Mouse (Mus musculus) heart, postnatal 0 days (tissue): ENCODE data around the gene Gpr176. TPM values are rescaled to one million over a fixed set of nuclear protein-coding genes. Genes with fewer than 3 reads are reported as not detected.
A peak's percentile ranks its signal among the peaks of the same experiment; 100 is the strongest.

ENCODE experiments used
- ATAC-seq: fragments of 200-750 bp; cut with Nextera tagmentation; 2 replicates; pipeline ENCODE4 v1.8.0; 2017; ENCODE audit warnings: low read depth, moderate number of reproducible peaks, moderate library complexity; ENCODE audit not compliant: insufficient read depth
- DNase-seq: peaks from one replicate; pipeline ENCODE4 v3.0.0-alpha.2; 2016; ENCODE audit warnings: low spot score
- H3K27ac ChIP-seq: fragments of 300-500 bp; sonication (generic); 2 replicates; pipeline ENCODE4 v1.5.1; 2014; ENCODE audit warnings: low read depth, mild to moderate bottlenecking
- H3K27me3 ChIP-seq: fragments of 300-500 bp; sonication (generic); 2 replicates; pipeline ENCODE4 v1.6.1; 2014; ENCODE audit warnings: low read length, mixed read lengths; ENCODE audit not compliant: control insufficient read depth, insufficient read depth
- H3K36me3 ChIP-seq: fragments of 300-500 bp; sonication (generic); replicated peaks from 2 replicates; pipeline ENCODE4 v1.6.1; 2014; ENCODE audit warnings: low read length, mixed read lengths; ENCODE audit not compliant: control insufficient read depth, insufficient read depth
- H3K4me1 ChIP-seq: fragments of 300-500 bp; sonication (generic); 2 replicates; pipeline ENCODE4 v1.6.1; 2014; ENCODE audit warnings: antibody characterized with exemption; ENCODE audit not compliant: control insufficient read depth, insufficient read depth
- H3K4me2 ChIP-seq: fragments of 300-500 bp; sonication (generic); 2 replicates; pipeline ENCODE4 v1.6.1; 2014; ENCODE audit warnings: low read depth, mild to moderate bottlenecking, low read length, moderate library complexity
- H3K4me3 ChIP-seq: fragments of 300-500 bp; sonication (generic); 2 replicates; pipeline ENCODE4 v1.5.1; 2014; ENCODE audit warnings: low read depth, low read length
- H3K9ac ChIP-seq: fragments of 300-500 bp; sonication (generic); replicated peaks from 2 replicates; pipeline ENCODE4 v1.6.1; 2014; ENCODE audit warnings: low read depth, low read length, mixed read lengths
- H3K9me3 ChIP-seq: fragments of 300-500 bp; sonication (generic); replicated peaks from 2 replicates; pipeline ENCODE4 v1.6.1; 2016; ENCODE audit warnings: low read length; ENCODE audit not compliant: control insufficient read depth
- CTCF ChIP-seq: IDR thresholded peaks from 2 replicates; pipeline ENCODE4 v1.5.1; 2016; ENCODE audit warnings: antibody characterized with exemption, control low read depth, low read depth
- EP300 ChIP-seq: IDR thresholded peaks from 2 replicates; pipeline ENCODE4 v1.6.1; 2016; ENCODE audit warnings: antibody characterized with exemption, low read depth
- WGBS: fragments of 180-500 bp; shearing (Covaris S2); extraction: QIAGEN DNeasy Blood & Tissue Kit; methylation state at CpG from one replicate; pipeline ENCODE4 v1.1.7; 2014; 5-methylcytosine and 5-hydroxymethylcytosine counted together
- polyA plus RNA-seq: library from polyadenylated mRNA; unstranded; fragments of >200 nt; fragmentation: Nextera tagmentation; extraction: Ambion mirVana; gene quantifications from 2 replicates; pipeline ENCODE4 v1.2.1, GENCODE M21; 2015
- total RNA-seq: library from RNA; depleted of rRNA; stranded (reverse); fragments of >200 nt; gene quantifications from 2 replicates; pipeline ENCODE4 v1.2.3, GENCODE M21; 2014; ENCODE audit warnings: low replicate concordance

Gpr176 gene
- total and polyA plus RNA-seq, 2 experiments from 2014 or later = 0.27 to 0.31 TPM

DNA sequence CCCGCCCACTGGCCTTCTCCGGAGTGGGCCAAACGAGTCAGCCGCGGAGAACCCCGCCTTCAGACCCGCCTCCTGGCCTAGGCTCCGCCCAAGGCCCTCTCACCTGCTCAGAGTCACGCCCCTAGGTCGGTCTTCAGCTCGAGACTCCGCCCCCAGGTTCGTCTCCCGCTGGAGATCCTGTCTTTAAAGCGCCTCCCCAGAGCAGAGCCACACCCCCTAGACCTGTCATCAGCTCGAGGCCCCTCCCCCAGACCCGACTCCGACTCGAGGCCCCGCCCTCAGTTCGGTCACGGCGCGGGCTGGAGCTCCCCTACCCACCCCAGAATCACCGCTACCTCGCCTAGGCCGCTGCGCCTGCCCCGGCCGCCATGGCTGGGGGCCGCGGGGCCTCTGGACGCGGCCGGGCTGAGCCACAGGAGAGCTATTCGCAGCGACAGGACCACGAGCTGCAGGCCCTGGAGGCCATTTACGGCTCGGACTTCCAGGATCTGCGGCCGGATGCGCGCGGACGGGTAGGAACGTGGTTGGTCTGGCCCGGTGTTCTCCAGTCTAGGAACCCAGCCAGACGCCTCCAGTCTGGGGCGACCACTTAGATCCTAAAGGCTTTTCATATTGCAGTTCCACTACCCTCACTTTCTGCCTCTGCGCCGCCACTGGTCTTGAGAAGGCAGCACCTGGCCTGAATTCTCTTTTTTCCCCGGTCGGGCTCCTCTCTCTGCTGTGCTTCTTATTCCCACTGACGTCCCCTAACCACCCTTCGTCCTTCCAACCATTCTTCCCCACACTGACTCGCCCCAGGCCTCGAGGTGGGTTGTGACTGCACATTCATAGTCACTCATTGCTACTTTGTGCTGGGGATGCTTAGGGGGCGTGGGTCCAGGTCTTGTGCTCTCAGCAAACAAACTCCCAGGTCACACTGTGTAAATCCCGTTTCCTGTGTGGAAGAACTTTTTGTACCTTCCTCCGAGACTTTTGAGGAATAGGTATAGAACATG lies 15.4 kb upstream of the Gpr176 start, which contains the start of gene Eif2ak4:
Gene Eif2ak4, plus strand, starts transcription at position 278 of the 995 bp plus-strand sequence.
- H3K9ac ChIP-seq = peak within 1 kb of the TSS; percentile 80
- under 1% methylated on average over 61 of the region's 61 CpGs for WGBS
- H3K4me1 ChIP-seq = peaks cover 20% of the 10 kb centered on the region; the same call in 1 of the 2 replicates
- 0 out of 2 replicates have a peak, but pooled peaks have one; percentile 5 for TF ChIP-seq CTCF
- TF ChIP-seq EP300 = no peak
- H3K4me2 ChIP-seq = peak within 1 kb of the TSS; percentile 64
- peak; percentile 98 for DNase-seq
- H3K4me3 ChIP-seq = peak within 1 kb of the TSS; percentile 84
- H3K27me3 ChIP-seq = no peaks in the 10 kb centered on the region
- peak; percentile 97 for ATAC-seq
- no peaks in the 10 kb centered on the region for H3K9me3 ChIP-seq
- H3K36me3 ChIP-seq = no peaks in the 10 kb centered on the region
- peak within 1 kb of the TSS; percentile 94 for H3K27ac ChIP-seq

DNA sequence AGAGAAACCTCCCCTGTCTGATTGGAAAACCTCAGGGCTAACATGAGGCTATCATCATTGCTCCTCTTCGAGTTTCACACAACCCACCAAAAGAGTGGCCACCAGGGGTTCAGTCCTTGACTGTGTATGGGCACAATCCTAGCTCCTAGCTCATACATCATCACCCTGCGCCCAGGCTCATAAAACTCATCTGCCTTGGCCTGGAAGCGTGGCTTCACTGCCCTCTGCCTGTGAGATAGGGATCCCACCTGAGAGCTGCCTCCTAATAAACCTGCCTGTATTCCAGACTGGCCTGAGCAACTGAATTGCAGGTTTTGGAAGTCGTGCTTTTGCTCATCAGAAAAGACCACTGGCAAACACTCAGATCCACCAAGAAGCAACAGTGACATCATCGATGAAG lies 10.2 kb upstream of the Gpr176 start:
- H3K36me3 ChIP-seq = no peaks in the 10 kb centered on the region
- 64% methylated on average over 5 of the region's 5 CpGs for WGBS
- no peaks in the 10 kb centered on the region for H3K27me3 ChIP-seq
- no peak overlapping the region for H3K9ac ChIP-seq
- TF ChIP-seq EP300 (no peak), CTCF (peak; percentile 8; the same call in 1 of the 2 replicates)
- ATAC-seq (no peak), DNase-seq (no peak)
- H3K27ac ChIP-seq = no peak overlapping the region
- H3K9me3 ChIP-seq = no peaks in the 10 kb centered on the region
- H3K4me2 ChIP-seq = no peak overlapping the region
- 0 out of 2 replicates have a peak, but pooled peaks cover 3% of the 10 kb centered on the region for H3K4me1 ChIP-seq
- H3K4me3 ChIP-seq = no peak overlapping the region

DNA sequence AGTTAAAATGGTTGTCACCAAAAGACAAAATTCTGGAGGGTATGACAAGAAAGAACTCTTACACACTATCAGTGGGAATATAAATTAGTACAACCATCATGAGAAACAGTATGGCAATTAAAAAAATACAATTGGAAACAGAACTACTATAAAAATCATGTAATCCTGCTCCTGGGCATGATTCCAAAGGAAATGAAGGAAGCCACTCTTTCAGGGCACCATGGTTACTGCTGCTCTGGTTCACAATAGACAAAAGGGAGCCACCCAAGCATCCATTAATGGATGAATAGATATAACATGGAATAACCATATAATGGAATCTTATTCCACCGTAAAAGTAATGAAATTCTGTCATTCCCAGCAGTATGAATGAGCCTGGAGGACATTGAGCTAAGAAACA lies 6.5 kb upstream of the Gpr176 start:
- H3K36me3 ChIP-seq = no peaks in the 10 kb centered on the region
- H3K4me1 ChIP-seq = no peaks in the 10 kb centered on the region
- no peak for DNase-seq
- H3K4me3 ChIP-seq = no peak overlapping the region
- no peaks in the 10 kb centered on the region for H3K9me3 ChIP-seq
- TF ChIP-seq CTCF (no peak), EP300 (no peak)
- no peaks in the 10 kb centered on the region; the same call in 1 of the 2 replicates for H3K27me3 ChIP-seq
- H3K27ac ChIP-seq = no peak overlapping the region
- H3K4me2 ChIP-seq = no peak overlapping the region
- no peak for ATAC-seq
- 46% methylated on average over 1 of the region's 1 CpGs for WGBS
- H3K9ac ChIP-seq = no peak overlapping the region

DNA sequence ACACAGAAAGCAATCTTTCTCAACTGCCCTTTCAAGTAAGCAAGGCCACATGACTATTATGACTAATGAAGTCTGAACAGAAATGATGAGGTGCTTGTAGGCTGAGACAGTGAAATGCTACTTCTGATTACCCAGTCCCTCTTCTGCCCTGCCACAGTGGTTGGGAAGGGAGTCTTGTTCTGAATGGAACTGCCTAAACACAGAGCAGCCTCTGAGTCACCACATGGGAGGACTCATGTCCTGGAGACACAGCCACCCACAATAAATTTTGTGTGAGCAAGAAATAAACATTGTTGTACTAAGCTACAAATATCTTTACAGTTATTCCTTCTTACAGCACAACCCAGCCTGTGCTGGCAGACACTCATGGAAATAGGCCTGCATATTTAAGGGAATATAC lies 2.7 kb upstream of the Gpr176 start:
- DNase-seq (no peak), ATAC-seq (no peak)
- no peak overlapping the region for H3K4me2 ChIP-seq
- peaks cover 30% of the 10 kb centered on the region for H3K27me3 ChIP-seq
- TF ChIP-seq CTCF (no peak), EP300 (no peak)
- no peaks in the 10 kb centered on the region for H3K36me3 ChIP-seq
- H3K4me1 ChIP-seq = peaks cover 17% of the 10 kb centered on the region
- H3K27ac ChIP-seq = no peak overlapping the region
- H3K4me3 ChIP-seq = no peak overlapping the region
- no peak overlapping the region for H3K9ac ChIP-seq
- no peaks in the 10 kb centered on the region for H3K9me3 ChIP-seq

DNA sequence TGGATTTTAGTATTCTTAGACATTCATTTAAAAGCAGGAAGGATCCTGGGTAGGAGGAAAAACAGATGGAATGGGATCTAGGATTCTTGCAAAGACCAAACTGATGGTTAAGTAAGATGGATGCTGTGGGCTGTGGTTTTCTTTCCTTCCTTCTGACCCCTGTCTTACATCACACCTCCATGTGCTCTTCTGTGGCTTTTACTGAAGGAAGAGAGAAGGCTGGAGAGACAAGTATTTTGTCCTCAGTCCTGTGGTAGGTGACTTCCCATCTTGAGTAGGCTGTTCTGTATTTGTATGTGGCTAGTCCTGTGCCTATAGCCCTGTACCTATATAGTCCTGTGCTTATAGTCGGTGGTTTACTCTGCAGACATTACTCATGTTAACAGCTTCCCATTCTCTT lies 2.3 kb upstream of the Gpr176 start:
- Histone ChIP-seq H3K4me3 (no peak overlapping the region), H3K4me2 (no peak overlapping the region), H3K36me3 (no peaks in the 10 kb centered on the region), H3K4me1 (peaks cover 17% of the 10 kb centered on the region), H3K27ac (no peak overlapping the region), H3K27me3 (peaks cover 34% of the 10 kb centered on the region), H3K9ac (no peak overlapping the region), H3K9me3 (no peaks in the 10 kb centered on the region)
- no peak for TF ChIP-seq CTCF
- no peak for TF ChIP-seq EP300
- WGBS = 65% methylated on average over 1 of the region's 1 CpGs
- ATAC-seq (no peak), DNase-seq (no peak)
